Mouse (Mus musculus) testis, adult 2 months (tissue): Measurements from ENCODE around the gene Slc25a38. TPM values are rescaled to one million over a fixed set of nuclear protein-coding genes. Genes with fewer than 3 reads are reported as not detected.

Source experiments
- H3K27ac ChIP-seq: fragments of 200-500 bp; 2 replicates; pipeline ENCODE4 v1.5.1; 2012; ENCODE audit warnings: low read depth, low read length; ENCODE audit not compliant: control insufficient read depth, insufficient read depth
- H3K27me3 ChIP-seq: fragments of 200-500 bp; 2 replicates; pipeline ENCODE4 v1.6.1; 2012; ENCODE audit warnings: mild to moderate bottlenecking, low read length, moderate library complexity; ENCODE audit not compliant: control insufficient read depth, insufficient read depth
- H3K36me3 ChIP-seq: fragments of 200-500 bp; 2 replicates; pipeline ENCODE4 v1.6.1; 2012; ENCODE audit warnings: mild to moderate bottlenecking, low read length; ENCODE audit not compliant: control insufficient read depth, insufficient read depth
- H3K4me1 ChIP-seq: fragments of 200-500 bp; 2 replicates; pipeline ENCODE4 v1.6.1; 2012; ENCODE audit warnings: low read length; ENCODE audit not compliant: control insufficient read depth, insufficient read depth
- H3K4me3 ChIP-seq: fragments of 200-500 bp; 2 replicates; pipeline ENCODE4 v1.5.1; 2012; ENCODE audit warnings: low read depth, mild to moderate bottlenecking, low read length, moderate library complexity, mixed read lengths; ENCODE audit not compliant: control insufficient read depth
- CTCF ChIP-seq: fragments of 200-500 bp; IDR thresholded peaks from 2 replicates; pipeline ENCODE4 v1.5.1; 2012; ENCODE audit warnings: low read depth, mild to moderate bottlenecking, inconsistent platforms, low read length, moderate library complexity; ENCODE audit not compliant: control insufficient read depth, insufficient read depth, insufficient replicate concordance
- POLR2A ChIP-seq: fragments of 200-500 bp; IDR thresholded peaks from 2 replicates; pipeline ENCODE4 v1.6.1; 2012; ENCODE audit warnings: low read depth, mild to moderate bottlenecking, inconsistent platforms, low read length, moderate library complexity; ENCODE audit not compliant: control insufficient read depth
- polyA plus RNA-seq: library from polyadenylated mRNA; depleted of rRNA; stranded (reverse); fragments of >200 nt; gene quantifications from 2 replicates; pipeline ENCODE4 v1.2.3, GENCODE M21; 2012

Slc25a38 gene
- polyA plus RNA-seq, 1 experiment: 28.2 TPM

DNA sequence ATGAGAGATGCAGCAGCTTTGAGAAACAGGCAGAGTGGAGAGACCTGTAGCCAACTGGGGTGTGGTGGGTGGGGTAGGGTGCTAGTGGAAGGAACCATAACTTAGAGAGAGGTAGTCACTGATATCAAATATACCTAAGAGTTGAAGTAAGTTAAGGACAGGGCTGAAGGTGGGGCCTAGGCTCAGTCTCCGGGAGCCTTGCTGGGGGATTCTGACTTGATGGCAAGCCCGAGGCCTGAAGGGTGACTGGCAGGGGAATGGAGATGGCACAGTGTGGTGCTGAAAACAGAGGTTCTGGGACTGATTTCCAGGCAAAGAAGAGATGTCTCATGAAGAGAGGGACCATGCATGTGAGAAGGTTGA is 4.6 kb downstream of the Slc25a38 start:
- Histone ChIP-seq H3K36me3 (peaks cover 2% of the 10 kb centered on the region; the same call in 1 of the 2 replicates), H3K4me3 (no peak overlapping the region), H3K27ac (no peak overlapping the region), H3K4me1 (peaks cover 13% of the 10 kb centered on the region; the same call in 1 of the 2 replicates), H3K27me3 (no peaks in the 10 kb centered on the region)
- TF ChIP-seq CTCF (no peak), POLR2A (no peak)

DNA sequence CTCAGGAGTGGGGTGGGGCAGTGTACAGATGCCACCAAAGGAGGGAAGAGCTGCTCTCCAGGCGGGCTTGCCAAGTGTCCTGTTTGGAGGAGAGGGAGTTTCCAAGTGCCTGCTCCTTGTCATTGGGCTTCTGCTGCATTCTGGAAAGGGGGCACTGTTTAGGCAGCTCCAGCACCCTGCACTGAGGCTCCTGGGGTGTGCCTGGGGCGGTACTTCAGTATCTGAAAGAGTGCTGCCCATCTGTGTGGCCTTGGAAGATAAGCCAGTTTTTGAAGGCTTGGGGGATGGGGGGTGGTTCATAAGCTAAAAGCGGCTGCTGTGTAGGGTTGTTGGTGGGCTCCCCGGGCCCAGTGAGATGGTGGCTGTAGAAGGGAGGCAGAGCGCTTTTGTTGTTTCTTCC is 5.4 kb downstream of the Slc25a38 start:
- Histone ChIP-seq H3K4me3 (no peak overlapping the region), H3K27me3 (no peaks in the 10 kb centered on the region), H3K4me1 (peaks cover 13% of the 10 kb centered on the region; the same call in 1 of the 2 replicates), H3K27ac (no peak overlapping the region), H3K36me3 (peaks cover 2% of the 10 kb centered on the region; the same call in 1 of the 2 replicates)
- TF ChIP-seq CTCF (no peak), POLR2A (no peak)

DNA sequence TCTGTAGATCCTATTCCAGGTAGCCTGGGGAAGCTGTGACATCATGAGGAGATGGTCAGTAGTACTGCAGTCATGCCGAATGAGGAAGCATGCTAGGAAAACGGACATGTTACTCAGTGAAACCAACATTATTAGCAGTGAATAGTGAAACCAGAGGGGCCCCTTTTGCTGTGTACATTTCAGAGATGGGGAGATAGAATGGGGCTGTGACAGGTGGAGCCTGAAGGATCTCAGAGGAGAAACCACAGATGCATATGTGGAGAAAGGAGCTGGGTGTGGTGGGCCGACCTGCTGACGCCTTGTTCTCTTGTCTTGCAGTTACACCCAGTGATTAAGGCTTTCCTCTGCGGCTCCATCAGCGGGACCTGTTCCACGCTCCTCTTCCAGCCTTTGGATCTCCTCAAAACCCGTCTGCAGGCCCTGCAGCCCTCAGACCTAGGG is 6.0 kb downstream of the Slc25a38 start:
- Histone ChIP-seq H3K27me3 (no peaks in the 10 kb centered on the region), H3K27ac (no peak overlapping the region), H3K36me3 (peaks cover 2% of the 10 kb centered on the region; the same call in 1 of the 2 replicates), H3K4me1 (peaks cover 13% of the 10 kb centered on the region; the same call in 1 of the 2 replicates), H3K4me3 (no peak overlapping the region)
- TF ChIP-seq CTCF (no peak), POLR2A (no peak)

DNA sequence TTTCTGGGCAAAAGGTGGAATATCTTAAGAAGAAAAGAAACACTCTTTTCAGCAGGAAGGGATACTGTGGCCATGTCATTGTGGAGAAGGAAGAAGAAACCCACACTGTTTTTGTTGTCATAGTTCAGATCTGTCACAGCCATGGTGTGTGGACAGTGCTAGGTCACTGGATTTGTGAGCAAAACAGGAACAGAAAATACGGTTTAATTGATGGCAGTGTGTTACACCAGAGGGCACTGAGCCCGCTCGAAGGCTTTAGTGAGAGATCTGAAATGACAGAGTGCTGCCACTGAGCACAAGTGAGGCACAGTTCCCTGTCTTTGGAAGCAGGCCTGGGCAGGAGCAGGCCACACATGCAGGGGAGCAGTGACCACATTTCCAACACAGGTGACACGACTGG is 8.0 kb downstream of the Slc25a38 start:
- no peak for TF ChIP-seq POLR2A
- TF ChIP-seq CTCF: no peak
- H3K4me1 ChIP-seq: peaks cover 10% of the 10 kb centered on the region; the same call in 1 of the 2 replicates
- peaks cover 2% of the 10 kb centered on the region; the same call in 1 of the 2 replicates for H3K36me3 ChIP-seq
- H3K27ac ChIP-seq: no peak overlapping the region
- no peaks in the 10 kb centered on the region for H3K27me3 ChIP-seq
- H3K4me3 ChIP-seq: no peak overlapping the region

DNA sequence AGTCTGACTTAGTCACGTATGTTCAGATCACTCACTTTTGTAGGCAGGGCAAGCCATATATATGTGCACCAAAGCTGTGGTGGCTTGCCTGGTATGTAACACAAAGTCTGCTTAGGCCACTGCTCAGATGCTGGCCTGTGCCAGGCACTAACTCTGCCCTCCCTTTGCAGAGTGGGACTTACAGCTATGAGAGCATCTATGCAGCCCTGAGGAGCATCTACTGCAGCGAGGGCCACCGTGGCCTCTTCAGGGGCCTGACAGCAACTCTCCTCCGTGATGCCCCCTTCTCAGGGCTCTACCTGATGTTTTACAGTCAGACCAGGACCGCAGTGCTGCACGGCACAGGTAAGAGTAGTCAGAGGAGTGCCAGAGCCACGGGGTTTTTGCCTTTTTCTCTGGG is 10.3 kb downstream of the Slc25a38 start:
- H3K4me3 ChIP-seq: no peak overlapping the region
- no peak overlapping the region for H3K27ac ChIP-seq
- TF ChIP-seq CTCF (no peak), POLR2A (no peak)
- no peaks in the 10 kb centered on the region for H3K27me3 ChIP-seq
- peaks cover 2% of the 10 kb centered on the region; the same call in 1 of the 2 replicates for H3K4me1 ChIP-seq
- H3K36me3 ChIP-seq: peaks cover 2% of the 10 kb centered on the region; the same call in 1 of the 2 replicates

DNA sequence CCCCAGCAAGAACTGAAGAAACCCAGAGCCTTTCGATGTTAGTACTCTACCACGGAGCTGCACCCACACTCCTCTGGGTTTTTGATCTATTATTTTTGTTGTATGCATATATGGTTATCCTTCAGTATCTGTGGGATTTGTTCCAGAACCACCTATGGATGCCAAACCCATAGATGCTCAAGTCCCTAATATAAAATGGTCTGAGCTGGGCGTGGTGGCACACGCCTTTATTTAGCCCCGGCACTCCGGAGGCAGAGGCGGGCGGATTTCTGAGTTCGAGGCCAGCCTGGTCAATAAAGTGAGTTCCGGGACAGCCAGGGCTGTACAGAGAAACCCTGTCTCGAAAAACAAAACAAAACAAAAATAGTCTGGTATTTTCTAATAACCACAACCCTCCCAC is 16.7 kb downstream of the Slc25a38 start:
- Histone ChIP-seq H3K27ac (peak overlapping the region; percentile 89), H3K4me1 (peaks cover 3% of the 10 kb centered on the region), H3K36me3 (no peaks in the 10 kb centered on the region), H3K4me3 (peak overlapping the region; percentile 90), H3K27me3 (no peaks in the 10 kb centered on the region)
- TF ChIP-seq POLR2A: no peak

DNA sequence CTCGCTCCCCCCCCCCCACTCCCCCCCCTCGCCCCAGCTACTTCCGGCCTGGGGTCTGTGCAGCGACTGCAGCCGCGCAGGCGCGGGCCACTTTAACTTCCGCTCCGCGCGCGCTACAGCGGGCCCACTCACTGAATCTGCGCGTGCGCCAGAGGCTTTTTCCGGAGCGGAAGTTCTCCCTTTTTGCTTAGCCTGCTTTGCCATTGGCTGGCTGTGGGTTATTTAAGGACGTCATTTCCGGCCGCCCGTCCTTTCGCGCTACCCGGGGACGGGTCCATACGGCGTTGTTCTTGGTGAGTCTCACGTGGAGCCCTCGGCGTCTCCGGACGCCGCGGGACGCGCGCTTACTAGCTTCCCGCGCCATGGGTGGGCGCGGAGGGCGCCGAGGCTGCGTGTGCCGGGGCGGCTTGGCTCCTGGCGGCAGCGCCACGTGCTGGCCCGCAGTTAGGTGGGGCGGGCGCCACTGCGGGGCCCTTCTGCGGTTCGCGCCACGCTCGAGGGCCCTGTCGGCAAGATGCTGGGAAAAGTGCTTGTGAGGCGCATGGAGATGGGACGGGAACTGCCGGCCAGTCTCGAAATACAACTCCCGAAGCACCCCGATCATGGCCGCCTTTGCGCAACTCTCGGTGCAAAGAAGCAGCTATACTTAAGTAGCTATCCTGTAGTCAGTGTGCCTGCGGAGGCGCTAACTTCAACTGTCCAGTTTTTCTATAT is 17.5 kb downstream of the Slc25a38 start, which contains the start of gene Rpsa:
Rpsa (plus strand) TSS at position 152 of the 714 bp plus-strand sequence.
- peak within 1 kb of the TSS; percentile 90 for H3K4me3 ChIP-seq
- peaks cover 3% of the 10 kb centered on the region for H3K4me1 ChIP-seq
- TF ChIP-seq CTCF (no peak), POLR2A (peak; percentile 96)
- H3K27me3 ChIP-seq: no peaks in the 10 kb centered on the region
- H3K27ac ChIP-seq: peak within 1 kb of the TSS; percentile 89
- no peaks in the 10 kb centered on the region for H3K36me3 ChIP-seq
